Mouse (Mus musculus): ENCODE data around the gene Kcnk13. TPM values are rescaled to one million over a fixed set of nuclear protein-coding genes. Genes with fewer than 3 reads are reported as not detected.

Gene Kcnk13
- total and polyA plus RNA-seq, 3 experiments, result 0.13 TPM; not detected in 2

DNA sequence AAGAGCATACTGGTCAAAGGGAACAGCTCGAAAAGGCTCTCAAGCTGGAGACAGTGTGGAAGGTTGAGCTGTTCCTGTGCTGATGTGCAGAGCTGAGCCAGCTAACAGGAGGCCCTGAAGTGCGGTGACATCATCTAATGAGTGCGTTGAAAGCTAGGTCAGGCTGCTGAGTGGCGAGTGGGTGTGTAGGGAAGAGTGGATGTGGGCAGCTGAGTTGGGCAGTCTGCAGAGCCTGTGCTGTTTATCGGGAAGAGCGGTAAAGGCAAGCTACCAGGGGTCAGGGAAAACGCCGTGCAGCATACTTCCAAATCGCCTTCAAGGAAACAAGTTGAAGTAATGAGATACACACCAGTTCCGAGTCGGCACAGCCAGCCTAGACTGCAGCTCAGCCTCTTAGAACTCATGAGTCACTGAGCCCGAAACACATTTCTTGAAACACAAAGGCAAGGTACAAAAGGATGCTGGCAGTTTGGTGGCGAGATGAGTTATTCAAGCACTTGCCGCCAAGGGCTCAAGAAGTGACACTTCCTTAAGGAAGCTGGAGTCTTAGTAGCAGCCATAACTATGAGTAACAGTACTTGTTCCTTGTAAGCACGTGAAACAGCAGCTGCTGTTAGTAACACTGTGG lies 46.4 kb upstream of the Kcnk13 start:
- in situ Hi-C loops (cut with MboI; ENCODE audit: low pct_ligation_motif_present, low pct_unique_long_range_greater_than_20kb, low sequenced_read_pairs) (no loop called here), dilution Hi-C loops (cut with MboI; ENCODE audit: extremely low pct_ligation_motif_present, extremely low pct_unique_long_range_greater_than_20kb, low sequenced_read_pairs) (no loop called here)
- DNase-seq (ENCODE audit: extremely low read depth), result no peak
- Histone ChIP-seq H3K27ac (ENCODE audit: insufficient read depth, low read depth) (no peak overlapping the region), H3K4me2 (ENCODE audit: insufficient read depth, low read depth, poor library complexity, severe bottlenecking) (no peak overlapping the region), H3K9ac (ENCODE audit: insufficient read depth, low read depth) (no peak overlapping the region), H3K27me3 (replicated peaks) (no peaks in the 10 kb centered on the region), H3K4me1 (ENCODE audit: control insufficient read depth in 1 of 2, insufficient read depth in 2 of 2) (no peaks in the 10 kb centered on the region), H3K79me2 (replicated peaks; ENCODE audit: control insufficient read depth, extremely low read depth, insufficient read depth, poor library complexity, severe bottlenecking) (no peaks in the 10 kb centered on the region), H3K36me3 (replicated peaks in 1 of 2; ENCODE audit: control insufficient read depth in 1 of 2, insufficient read depth in 1 of 2, low read length in 1 of 2) (peaks cover 28 to 86% of the 10 kb centered on the region in 2 experiments), H3K4me3 (replicated peaks in 1 of 3; ENCODE audit: low read depth in 2 of 3, low read length in 2 of 3, poor library complexity in 1 of 3) (no peak overlapping the region), H3K9me3 (replicated peaks; ENCODE audit: low read length) (no peaks in the 10 kb centered on the region)
- TF ChIP-seq ZNF384 (IDR thresholded peaks at IDR 0.05; ENCODE audit: low read depth, low read length), result no peak
- TF ChIP-seq UBTF (IDR thresholded peaks at IDR 0.05; ENCODE audit: low read depth, low read length), result no peak
- TF ChIP-seq MEF2A (IDR thresholded peaks at IDR 0.05; ENCODE audit: borderline replicate concordance, low read depth, low read length), result no peak
- no peak for TF ChIP-seq MAZ (IDR thresholded peaks at IDR 0.05; ENCODE audit: low read depth, low read length)
- TF ChIP-seq NELFE (IDR thresholded peaks at IDR 0.05; ENCODE audit: low read depth, low read length), result no peak
- no peak for TF ChIP-seq POLR2AphosphoS2 (IDR thresholded peaks at IDR 0.05; ENCODE audit: low read depth, low read length)
- no peak for TF ChIP-seq RAD21 (IDR thresholded peaks at IDR 0.05; ENCODE audit: low read depth, low read length)
- TF ChIP-seq NRF1 (IDR thresholded peaks at IDR 0.05; ENCODE audit: low read depth, low read length), result no peak
- no peak for TF ChIP-seq USF2 (conservative IDR thresholded peaks at IDR 0.05; ENCODE audit: low read depth, low read length)
- no peak for TF ChIP-seq ELF1 (IDR thresholded peaks at IDR 0.05; ENCODE audit: low read depth, low read length)
- no peak for TF ChIP-seq JUND (conservative IDR thresholded peaks at IDR 0.05; ENCODE audit: low read depth, low read length)
- no peak for TF ChIP-seq MAFK (IDR thresholded peaks at IDR 0.05; ENCODE audit: insufficient replicate concordance, low read length)
- TF ChIP-seq POLR2A (IDR thresholded peaks at IDR 0.05; ENCODE audit: low read depth, low read length), result no peak
- no peak for TF ChIP-seq CTCF (conservative IDR thresholded peaks at IDR 0.05 in 1 of 2, IDR thresholded peaks at IDR 0.05 in 1 of 2; ENCODE audit: low read depth in 2 of 2, low read length in 2 of 2)
- no peak for TF ChIP-seq CHD1 (IDR thresholded peaks at IDR 0.05; ENCODE audit: low read depth, low read length)
- no peak for TF ChIP-seq BHLHE40 (IDR thresholded peaks at IDR 0.05; ENCODE audit: low read depth, low read length)
- TF ChIP-seq SIN3A (IDR thresholded peaks at IDR 0.05; ENCODE audit: low read length), result no peak

DNA sequence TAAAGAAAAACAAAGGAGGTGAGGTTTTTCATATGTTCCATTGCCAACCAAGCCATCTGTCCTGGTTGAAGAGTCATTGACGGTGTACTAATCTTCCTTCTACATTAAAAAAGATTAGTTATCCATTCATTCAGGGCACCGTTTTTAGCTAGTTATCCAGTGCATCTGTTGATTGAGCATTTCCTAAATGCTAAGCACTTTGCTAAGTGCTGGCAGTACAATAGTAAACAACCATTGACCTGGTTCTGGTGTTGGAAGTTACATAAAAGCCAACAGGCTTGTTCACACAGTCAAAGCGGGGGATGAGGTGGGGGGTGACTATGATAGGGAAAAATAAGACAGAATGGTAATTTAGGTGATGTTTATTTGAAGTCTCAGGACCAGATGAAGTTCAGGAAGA lies 44.7 kb upstream of the Kcnk13 start:
- TF ChIP-seq CHD2 (IDR thresholded peaks at IDR 0.05; ENCODE audit: low read length) (no peak), E2F4 (IDR thresholded peaks at IDR 0.05; ENCODE audit: insufficient replicate concordance, low read depth, low read length) (no peak), RCOR1 (conservative IDR thresholded peaks at IDR 0.05; ENCODE audit: low read depth, low read length) (no peak), ETS1 (conservative IDR thresholded peaks at IDR 0.05; ENCODE audit: low read depth, low read length) (no peak), USF1 (IDR thresholded peaks at IDR 0.05; ENCODE audit: low read depth, low read length) (no peak), GABPA (IDR thresholded peaks at IDR 0.05; ENCODE audit: insufficient replicate concordance, low read depth, low read length) (no peak), TCF12 (IDR thresholded peaks at IDR 0.05; ENCODE audit: low read depth, low read length) (no peak), IRF4 (IDR thresholded peaks at IDR 0.05; ENCODE audit: low read depth, low read length) (no peak), BHLHE40 (IDR thresholded peaks at IDR 0.05; ENCODE audit: low read depth, low read length) (no peak), CTCF (conservative IDR thresholded peaks at IDR 0.05 in 1 of 2, IDR thresholded peaks at IDR 0.05 in 1 of 2; ENCODE audit: low read depth in 2 of 2, low read length in 2 of 2) (no peak), MAZ (IDR thresholded peaks at IDR 0.05; ENCODE audit: low read depth, low read length) (no peak), MXI1 (IDR thresholded peaks at IDR 0.05; ENCODE audit: low read depth, low read length) (no peak), USF2 (conservative IDR thresholded peaks at IDR 0.05; ENCODE audit: low read depth, low read length) (no peak), JUND (conservative IDR thresholded peaks at IDR 0.05; ENCODE audit: low read depth, low read length) (no peak)
- dilution Hi-C loops (cut with MboI; ENCODE audit: extremely low pct_ligation_motif_present, extremely low pct_unique_long_range_greater_than_20kb, low sequenced_read_pairs), result no loop called here
- in situ Hi-C loops (cut with MboI; ENCODE audit: low pct_ligation_motif_present, low pct_unique_long_range_greater_than_20kb, low sequenced_read_pairs), result no loop called here

More for the DNA sequence above, 44.7 kb upstream of the Kcnk13 start:
- no peaks in the 10 kb centered on the region for H3K4me1 ChIP-seq (ENCODE audit: control insufficient read depth in 1 of 2, insufficient read depth in 2 of 2)
- no peaks in the 10 kb centered on the region for H3K27me3 ChIP-seq (replicated peaks)
- H3K4me2 ChIP-seq (ENCODE audit: insufficient read depth, low read depth, poor library complexity, severe bottlenecking), result no peak overlapping the region
- no peak overlapping the region for H3K4me3 ChIP-seq (replicated peaks in 1 of 3; ENCODE audit: low read depth in 2 of 3, low read length in 2 of 3, poor library complexity in 1 of 3)
- H3K79me2 ChIP-seq (replicated peaks; ENCODE audit: control insufficient read depth, extremely low read depth, insufficient read depth, poor library complexity, severe bottlenecking), result no peaks in the 10 kb centered on the region
- H3K27ac ChIP-seq (ENCODE audit: insufficient read depth, low read depth), result no peak overlapping the region
- no peak overlapping the region for H3K9ac ChIP-seq (ENCODE audit: insufficient read depth, low read depth)
- no peak for DNase-seq (ENCODE audit: extremely low read depth)
- H3K36me3 ChIP-seq (replicated peaks in 1 of 2; ENCODE audit: control insufficient read depth in 1 of 2, insufficient read depth in 1 of 2, low read length in 1 of 2), result peaks cover 25 to 87% of the 10 kb centered on the region in 2 experiments
- H3K9me3 ChIP-seq (replicated peaks; ENCODE audit: low read length), result no peaks in the 10 kb centered on the region

All from CH12.LX (cell line).